In genomic region chr4:109407176-109407520, GRCm38 (mm10) we compare ENCODE assay signal across 8 mouse cellular contexts. TPM values are rescaled to one million over a fixed set of nuclear protein-coding genes. Genes with fewer than 3 reads are reported as not detected.
A peak's percentile ranks its signal among the peaks of the same experiment; 100 is the strongest.
DNase-seq lines count a peak whose midpoint lies in the region; ATAC-seq and TF ChIP-seq lines count a peak whose summit lies in the region.

No protein-coding gene starts in this region.

- peaks cover 17 to 35% of the 10 kb centered on the region in 2 experiments for H3K4me1 ChIP-seq in heart, embryonic 14.5 days (ENCODE audit: control insufficient read depth in 2 of 2, insufficient read depth in 2 of 2, low read length in 2 of 2)
- peaks cover 84% of the 10 kb centered on the region for H3K4me1 ChIP-seq in G1E (ENCODE audit: insufficient read depth, low read depth, low read length)
- H3K4me1 ChIP-seq in forebrain, embryonic 15.5 days: peaks cover 12% of the 10 kb centered on the region
- H3K4me1 ChIP-seq in liver, embryonic 15.5 days (replicated peaks): peaks cover 85% of the 10 kb centered on the region

- H3K36me3 ChIP-seq in heart, embryonic 14.5 days (ENCODE audit: control insufficient read depth, insufficient read depth, low read length): no peaks in the 10 kb centered on the region; the same call in 1 of the 2 replicates
- H3K36me3 ChIP-seq in G1E (replicated peaks): peaks cover 32% of the 10 kb centered on the region
- no peaks in the 10 kb centered on the region for H3K36me3 ChIP-seq in forebrain, embryonic 15.5 days
- peaks cover 25% of the 10 kb centered on the region for H3K36me3 ChIP-seq in liver, embryonic 15.5 days (replicated peaks)

- ATAC-seq in heart, embryonic 14.5 days (ENCODE audit: insufficient number of reproducible peaks, insufficient read depth, low FRiP score, low read depth): peak; percentile 11; the same call in 1 of the 2 replicates
- no peak for ATAC-seq in G1E (ENCODE audit: extremely low read depth, insufficient number of reproducible peaks, low FRiP score, poor library complexity, severe bottlenecking)
- ATAC-seq in forebrain, embryonic 15.5 days (replicated peaks): peak; percentile 59
- ATAC-seq in liver, embryonic 15.5 days (ENCODE audit: insufficient read depth): no peak

- WGBS in heart, embryonic 14.5 days: 1% methylated on average over 24 of the region's 24 CpGs
- WGBS in forebrain, embryonic 15.5 days: 4% methylated on average over 22 of the region's 24 CpGs
- WGBS in liver, embryonic 15.5 days (ENCODE audit: insufficient replicate concordance): 3% methylated on average over 22 of the region's 24 CpGs

- H3K27ac ChIP-seq in heart, embryonic 14.5 days (replicated peaks in 1 of 2; ENCODE audit: control insufficient read depth in 1 of 2, insufficient read depth in 1 of 2, low read depth in 2 of 2, low read length in 2 of 2): peak overlapping the region in 1 of 2 experiments; percentile 82; a peak in 2 of 4 replicates
- H3K27ac ChIP-seq in forebrain, embryonic 15.5 days (replicated peaks): no peak overlapping the region
- peak overlapping the region; percentile 99 for H3K27ac ChIP-seq in liver, embryonic 15.5 days (replicated peaks)

- no peak for TF ChIP-seq CTCF in G1E (IDR thresholded peaks at IDR 0.05; ENCODE audit: low read depth, low read length)

- H3K27me3 ChIP-seq in heart, embryonic 14.5 days (ENCODE audit: control insufficient read depth, insufficient read depth, low read length): no peaks in the 10 kb centered on the region
- H3K27me3 ChIP-seq in G1E (ENCODE audit: insufficient read depth, low read length): no peaks in the 10 kb centered on the region
- no peaks in the 10 kb centered on the region for H3K27me3 ChIP-seq in forebrain, embryonic 15.5 days
- H3K27me3 ChIP-seq in liver, embryonic 15.5 days: no peaks in the 10 kb centered on the region

- H3K9ac ChIP-seq in heart, embryonic 14.5 days (ENCODE audit: low read length): peak overlapping the region; percentile 84
- H3K9ac ChIP-seq in forebrain, embryonic 15.5 days (replicated peaks): peak overlapping the region; percentile 68
- peak overlapping the region; percentile 91 for H3K9ac ChIP-seq in liver, embryonic 15.5 days

- H3K4me2 ChIP-seq in heart, embryonic 14.5 days (ENCODE audit: low read length): peak overlapping the region; percentile 95
- H3K4me2 ChIP-seq in forebrain, embryonic 15.5 days (replicated peaks): peak overlapping the region; percentile 99
- H3K4me2 ChIP-seq in liver, embryonic 15.5 days: peak overlapping the region; percentile 92

- DNase-seq in heart, adult 9 months (ENCODE audit: low spot score in 2 of 2): no peak
- DNase-seq in G1E (ENCODE audit: low spot score): no peak
- DNase-seq in adrenal gland, adult 2 months: no peak
- no peak for DNase-seq in urinary bladder, postnatal 10 days (ENCODE audit: low spot score)
- DNase-seq in adipocyte (ENCODE audit: low spot score): no peak

- H3K4me3 ChIP-seq in heart, embryonic 14.5 days (ENCODE audit: control insufficient read depth in 1 of 2, insufficient read depth in 1 of 2, low read depth in 1 of 2, low read length in 2 of 2): peak overlapping the region; percentile 64 to 75
- peak overlapping the region; percentile 79 for H3K4me3 ChIP-seq in G1E (ENCODE audit: low read depth, low read length)
- peak overlapping the region; percentile 70 for H3K4me3 ChIP-seq in forebrain, embryonic 15.5 days
- peak overlapping the region; percentile 77 for H3K4me3 ChIP-seq in liver, embryonic 15.5 days (replicated peaks)

- no peaks in the 10 kb centered on the region for H3K9me3 ChIP-seq in heart, embryonic 14.5 days (ENCODE audit: control insufficient read depth, low read length)
- no peaks in the 10 kb centered on the region for H3K9me3 ChIP-seq in G1E (replicated peaks)
- H3K9me3 ChIP-seq in forebrain, embryonic 15.5 days: no peaks in the 10 kb centered on the region
- H3K9me3 ChIP-seq in liver, embryonic 15.5 days (replicated peaks): no peaks in the 10 kb centered on the region

RNA-seq across cellular contexts. Expression of gene Ttc39a, which starts 0.7 kb away (rescaled TPM):
- polyA plus RNA-seq in heart, embryonic 14.5 days (2014; fragmentation: Nextera tagmentation; extraction: Ambion mirVana): 7.7 and 8.2 TPM in 2 replicates
- total RNA-seq in G1E (2014; fragmentation: Nextera tagmentation): 38.9 and 50.2 TPM in 2 replicates
- total RNA-seq in G1E (2017): 40.4 and 48.0 TPM in 2 replicates
- polyA plus RNA-seq in G1E (2012): 28.9 and 30.9 TPM in 2 replicates
- polyA plus RNA-seq in forebrain, embryonic 15.5 days (2015; fragmentation: Nextera tagmentation; extraction: Ambion mirVana): 0.50 and 0.71 TPM in 2 replicates
- polyA plus RNA-seq in liver, embryonic 15.5 days (2015; fragmentation: Nextera tagmentation; extraction: Ambion mirVana): 13.5 and 14.3 TPM in 2 replicates
- total RNA-seq in adrenal gland, adult 2 months (2021): 1 to 10 TPM; 3.4 to 8.7 TPM
- polyA plus RNA-seq in adrenal gland, adult 2 months (2012; rRNA removed): 8.6 and 8.8 TPM in 2 replicates

Comparison
In these comparisons a context has a peak if more than half of its experiments do, and no peak if none do; other contexts are left out.
1. ATAC-seq: peak in heart, embryonic 14.5 days (single experiment) and forebrain, embryonic 15.5 days (single experiment); none in G1E (single experiment) and liver, embryonic 15.5 days (single experiment).
2. Peak in every context shown above with its lines, with median percentiles within 50 percentile points of each other: H3K4me2 ChIP-seq, H3K4me3 ChIP-seq and H3K9ac ChIP-seq.